Mouse (Mus musculus) kidney, adult 8-10 months (tissue): Measurements from ENCODE around the gene Mmachc.

Experiments used
- DNase-seq, 2 experiments: peaks; one replicate each; pipeline ENCODE4 v3.0.0; 2022

Mmachc gene

DNA sequence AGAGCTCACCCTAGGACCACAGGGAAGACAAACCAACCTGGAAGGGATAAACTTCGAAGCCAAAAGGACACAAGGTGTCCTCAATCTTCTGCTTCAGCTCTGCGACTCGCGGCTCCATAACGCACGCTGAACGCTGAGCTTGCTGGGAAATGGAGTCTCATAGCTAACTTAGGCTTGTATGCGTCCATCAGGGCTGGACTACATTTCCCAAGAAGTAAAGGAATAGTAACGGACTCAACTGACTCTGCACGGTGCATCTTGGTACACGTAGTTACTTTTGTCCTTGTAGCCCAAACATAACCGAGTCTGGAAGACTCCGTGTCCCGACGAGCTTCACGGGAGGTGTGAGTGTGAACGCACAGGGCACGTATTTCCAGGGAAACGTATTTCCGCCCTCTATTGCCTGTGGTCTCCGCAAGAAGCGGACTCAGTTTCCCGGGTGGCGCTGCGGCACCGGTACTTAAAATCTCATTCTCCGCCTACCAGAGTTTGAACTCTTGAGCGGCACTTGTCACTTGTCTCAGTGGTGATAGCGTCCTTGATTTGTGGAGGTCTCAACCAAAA, at the start of gene Mmachc, which contains the start of gene Ccdc163:
Gene Mmachc, minus strand, starts transcription at position 206 of the 564 bp plus-strand sequence.
Gene Ccdc163, plus strand, starts transcription at position 309 of the 564 bp plus-strand sequence.
- peak; percentile 95 to 98 for DNase-seq

- no peak for DNase-seq
These were observed 41.5 kb upstream of the Mmachc start for GRCm38 (mm10) chr4:116749750-116750149.

GRCm38 (mm10) chr4:116738972-116739751, 31.0 kb upstream of the Mmachc start:
- DNase-seq, result no peak

DNA sequence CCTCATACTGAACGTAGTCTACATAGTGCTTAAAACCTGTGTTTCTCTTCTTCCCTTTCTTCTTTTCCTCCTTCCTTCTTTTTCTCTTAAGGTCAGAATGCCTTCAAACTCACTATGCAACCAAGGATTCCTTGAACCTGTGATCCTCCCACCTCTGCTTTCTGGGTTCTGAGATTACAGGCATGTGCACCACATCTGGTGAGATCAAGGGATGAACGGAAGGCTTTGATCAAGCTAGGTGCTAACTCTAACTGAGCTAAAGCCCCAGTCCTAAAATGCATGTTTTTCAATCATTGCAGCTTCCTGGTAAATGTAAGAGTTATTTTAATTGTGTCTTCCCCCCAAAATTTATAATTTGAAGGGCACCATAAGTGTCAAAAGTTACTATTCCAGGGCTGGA, 26.8 kb upstream of the Mmachc start:
- DNase-seq, result no peak

DNA sequence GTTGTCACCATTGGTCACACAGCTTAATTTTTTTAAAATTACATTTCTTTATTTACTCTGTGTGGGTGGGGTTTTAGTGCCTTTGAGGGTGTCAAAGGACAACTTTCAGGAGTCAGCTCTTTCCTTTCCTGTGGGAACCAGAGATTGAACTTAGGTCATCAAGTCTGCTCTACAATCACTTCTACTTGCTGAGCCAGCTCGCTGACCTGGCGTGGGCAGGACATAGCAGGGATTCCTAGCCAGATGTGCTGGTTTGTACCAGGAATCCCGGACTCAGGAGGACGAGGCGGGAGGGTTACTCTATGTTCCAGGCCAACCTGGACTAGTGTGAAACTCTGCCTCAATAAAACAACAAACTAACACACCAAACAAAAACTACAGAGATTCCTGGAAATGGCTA, 24.1 kb upstream of the Mmachc start:
- peak; percentile 52 to 59 for DNase-seq

GRCm38 (mm10) chr4:116731077-116731476, 22.9 kb upstream of the Mmachc start:
- DNase-seq, result no peak

DNA sequence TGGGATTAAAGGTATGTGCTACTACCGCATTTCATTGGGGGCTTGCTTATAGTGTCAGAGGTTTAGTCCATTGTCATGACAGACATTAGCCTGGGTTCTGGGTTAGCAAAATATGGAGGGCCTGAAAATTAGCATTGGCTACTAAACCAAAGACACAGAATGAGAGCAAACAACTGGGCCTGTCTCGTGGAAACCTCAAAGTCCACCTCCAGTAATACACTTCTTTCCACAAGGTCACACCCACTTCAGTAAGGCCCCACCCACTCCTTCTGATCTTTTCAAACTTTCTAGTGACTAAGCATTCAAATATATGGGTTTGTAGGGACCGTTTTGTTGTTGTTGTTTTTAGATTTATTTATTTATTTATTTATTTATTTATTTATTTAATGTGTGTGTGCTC, 21.3 kb upstream of the Mmachc start:
- no peak for DNase-seq

GRCm38 (mm10) chr4:116727401-116727800, 19.2 kb upstream of the Mmachc start:
- peak in 1 of 2 experiments; percentile 64 for DNase-seq

GRCm38 (mm10) chr4:116725444-116725843, 17.2 kb upstream of the Mmachc start:
- no peak for DNase-seq

DNA sequence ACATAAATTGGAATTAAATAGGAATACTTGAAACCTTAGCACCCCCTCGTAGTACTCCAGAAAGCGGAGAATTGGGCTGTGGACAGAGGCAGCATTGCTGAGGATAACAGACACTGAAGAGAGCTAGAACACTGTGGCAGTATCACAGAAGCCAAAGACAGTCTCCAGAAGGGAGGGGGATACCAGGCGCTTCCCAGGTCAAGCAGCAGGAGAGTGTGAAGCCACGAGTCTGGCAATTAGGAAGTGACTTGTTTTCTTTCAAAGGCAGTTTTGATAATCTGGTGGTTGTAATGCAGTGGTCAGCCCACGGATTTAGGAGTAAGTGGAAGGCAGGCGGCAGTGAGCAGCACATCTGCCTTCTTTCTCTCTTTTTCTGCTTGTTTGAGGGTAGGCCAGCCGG, 14.0 kb upstream of the Mmachc start:
- no peak for DNase-seq

DNA sequence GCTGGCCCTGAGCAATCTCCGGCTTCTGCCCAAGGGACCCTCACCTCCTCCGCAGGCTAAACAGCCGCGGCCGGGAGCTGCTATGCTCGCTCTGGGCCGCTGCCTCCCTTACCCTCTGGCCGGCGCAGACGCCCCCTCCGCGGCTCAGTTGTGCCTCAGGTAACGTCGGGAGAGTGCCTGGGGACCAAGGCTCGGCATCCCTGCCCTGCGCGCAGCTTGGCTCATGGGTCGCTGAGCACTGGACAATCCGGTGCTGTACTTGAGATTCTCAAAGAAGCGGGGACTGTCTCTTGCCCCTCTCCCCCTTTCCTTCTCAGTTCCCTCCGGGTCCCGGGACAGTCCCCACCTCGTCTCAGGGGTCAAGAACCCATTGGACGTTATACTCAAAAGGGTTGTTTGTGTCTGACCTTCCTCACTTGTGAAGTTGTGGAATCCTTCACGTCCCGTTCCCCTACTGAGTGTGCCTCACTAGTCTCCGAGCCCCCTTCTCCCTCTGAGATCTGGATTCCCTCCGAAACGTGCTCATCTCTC, 13.0 kb upstream of the Mmachc start:
- DNase-seq, result no peak

DNA sequence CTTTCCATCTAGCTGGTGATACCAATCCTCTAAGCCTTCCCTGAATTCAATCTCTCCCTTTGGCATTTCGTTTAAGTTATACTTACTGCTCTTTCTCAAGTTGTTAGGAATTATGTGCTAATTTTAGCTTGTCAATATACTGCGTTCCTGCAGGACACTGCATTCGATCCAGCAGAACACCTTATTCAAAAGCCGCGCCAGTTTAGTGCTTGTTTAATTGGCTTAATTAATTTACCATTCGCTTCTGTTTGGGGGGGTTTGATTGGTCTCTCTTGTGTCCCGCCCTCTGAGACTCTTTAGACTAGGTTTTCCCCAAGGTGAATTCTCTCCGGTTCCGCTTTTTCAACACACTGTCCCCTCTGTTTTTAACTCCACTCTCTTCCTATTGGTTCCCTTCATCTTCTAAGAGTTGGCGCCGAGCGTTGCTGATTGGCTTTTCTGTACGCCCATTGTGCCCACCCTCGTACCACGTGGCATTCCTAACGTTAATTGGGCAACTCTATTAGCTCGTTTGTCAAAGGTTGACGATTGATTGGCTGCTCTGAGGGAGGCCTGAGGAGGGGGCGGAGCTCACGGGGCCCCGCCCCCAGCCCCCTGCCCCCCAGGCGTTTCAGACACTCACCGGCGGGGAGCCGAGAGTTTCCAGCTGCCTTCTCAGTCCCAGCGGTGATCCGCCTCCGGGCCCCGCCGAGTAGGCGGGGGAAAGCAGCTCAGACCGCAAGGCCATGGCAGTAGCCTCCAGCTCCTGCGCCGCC, 12.3 kb upstream of the Mmachc start, which contains the start of gene Tesk2:
Gene Tesk2, plus strand, starts transcription at position 606 of the 755 bp plus-strand sequence.
- peak; percentile 97 to 98 for DNase-seq

DNA sequence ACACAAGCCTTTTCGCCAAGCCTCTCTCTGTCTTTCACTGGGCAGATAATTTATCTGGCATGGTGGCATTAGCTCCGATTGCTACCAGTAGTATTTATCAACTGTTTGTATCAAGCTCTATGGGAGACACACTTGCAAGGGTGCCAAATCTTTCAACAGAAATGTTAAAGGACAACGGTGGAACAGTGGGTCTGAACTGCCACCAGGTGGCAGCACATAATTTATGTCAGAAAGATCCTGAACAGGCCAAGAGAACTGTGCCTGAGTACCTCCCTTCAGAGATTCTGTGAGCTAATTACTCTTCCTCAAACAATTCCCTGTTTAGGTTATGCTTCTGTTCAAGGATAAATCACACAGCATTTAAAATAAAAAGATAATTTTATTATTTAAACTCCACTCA, 11.2 kb upstream of the Mmachc start:
- peak; percentile 69 for DNase-seq

DNA sequence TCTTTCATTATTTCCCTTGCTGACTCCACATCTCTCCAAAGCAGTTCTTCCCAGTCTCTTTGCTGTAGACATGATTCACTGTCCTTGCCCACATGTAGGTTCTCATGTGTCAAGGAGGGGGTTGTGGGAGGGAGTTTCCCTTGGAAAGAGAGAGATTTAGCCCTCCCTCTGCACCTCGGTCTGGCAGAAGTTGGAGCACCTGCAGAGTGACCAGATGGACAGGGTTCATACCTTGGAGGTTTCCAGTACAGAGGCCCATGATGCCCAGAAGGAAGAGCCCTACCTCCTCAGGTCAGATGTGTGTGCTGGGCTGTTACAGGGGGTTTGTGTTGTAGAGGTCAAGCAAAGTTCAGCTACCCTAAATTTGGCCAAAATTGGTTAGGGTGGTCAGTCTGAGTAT, 4.3 kb upstream of the Mmachc start:
- no peak for DNase-seq

GRCm38 (mm10) chr4:116710154-116710553, 1.9 kb upstream of the Mmachc start:
- DNase-seq, result no peak

DNA sequence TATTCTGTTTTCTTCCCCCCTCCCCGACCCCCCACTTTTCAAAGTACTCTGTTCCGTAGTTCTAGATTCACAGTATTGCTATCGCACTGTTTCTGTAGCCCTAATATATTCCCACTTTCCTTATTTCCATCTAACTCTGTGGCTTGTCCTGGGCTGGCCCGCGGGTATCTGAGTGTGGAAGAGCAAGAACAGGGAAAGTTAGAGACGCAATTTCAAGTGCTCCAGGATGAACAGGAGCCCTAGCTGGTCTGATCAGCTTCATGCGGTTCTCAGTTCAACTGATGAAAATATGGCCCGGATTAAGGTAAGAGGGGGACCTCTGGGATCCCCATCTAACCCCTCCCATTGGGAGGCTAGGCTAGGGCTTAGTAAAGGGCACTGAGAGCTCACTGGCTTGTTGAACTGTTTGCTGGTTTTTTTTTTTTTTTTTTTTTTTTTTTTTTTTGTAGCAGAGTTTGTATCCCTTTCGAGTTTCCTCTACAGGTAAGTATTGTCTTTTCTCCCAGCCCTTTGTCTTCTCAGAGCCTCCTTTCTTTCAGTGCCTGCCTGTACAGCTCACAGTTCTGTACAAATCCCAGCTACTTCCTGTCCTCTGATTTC, 685 bp upstream of the Mmachc start:
- DNase-seq, result no peak

GRCm38 (mm10) chr4:116707666-116708065, 540 bp downstream of the Mmachc start:
- DNase-seq, result no peak

DNA sequence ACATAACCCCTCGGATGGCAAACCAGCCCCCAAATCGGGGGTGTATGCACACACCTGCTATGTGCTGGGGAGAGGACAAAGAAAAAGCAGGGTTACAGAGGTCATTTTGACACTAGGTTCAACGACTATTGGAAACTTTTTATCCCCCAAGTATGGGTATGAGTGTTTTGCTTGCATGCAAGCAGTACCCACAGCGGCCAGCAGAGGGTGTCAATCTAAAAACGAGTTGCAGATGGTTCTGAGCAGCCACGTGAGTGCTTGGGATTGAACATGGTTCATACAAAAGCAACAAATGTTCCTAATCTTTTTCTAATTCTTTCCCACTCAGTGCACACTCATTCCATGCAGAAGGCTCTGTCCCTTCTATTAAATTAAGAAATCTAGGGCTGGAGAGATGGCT, 4.4 kb downstream of the Mmachc start:
- peak; percentile 62 to 82 for DNase-seq

GRCm38 (mm10) chr4:116700964-116701363, 7.2 kb downstream of the Mmachc start:
- no peak for DNase-seq

GRCm38 (mm10) chr4:116698693-116699342, 9.4 kb downstream of the Mmachc start:
- peak; percentile 78 to 85 for DNase-seq

DNA sequence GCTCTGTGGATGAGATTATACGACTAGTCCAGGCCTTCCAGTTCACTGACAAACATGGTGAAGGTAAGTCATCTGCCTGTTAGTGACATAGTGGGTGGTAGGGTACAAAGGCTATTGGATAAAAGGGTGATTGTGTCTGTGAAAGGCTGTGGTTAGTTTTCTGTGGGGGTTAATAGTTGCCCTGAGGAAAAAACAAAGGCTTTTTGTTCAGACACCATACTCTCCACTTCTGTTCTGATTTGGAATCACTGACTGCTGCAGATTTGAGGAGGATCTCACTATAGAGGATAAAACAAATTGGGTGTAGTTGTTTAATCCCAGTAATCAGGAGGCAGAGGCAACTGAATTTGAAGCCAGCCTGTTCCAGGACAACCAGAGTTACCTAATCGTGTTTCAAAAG, 14.4 kb downstream of the Mmachc start:
- no peak for DNase-seq

DNA sequence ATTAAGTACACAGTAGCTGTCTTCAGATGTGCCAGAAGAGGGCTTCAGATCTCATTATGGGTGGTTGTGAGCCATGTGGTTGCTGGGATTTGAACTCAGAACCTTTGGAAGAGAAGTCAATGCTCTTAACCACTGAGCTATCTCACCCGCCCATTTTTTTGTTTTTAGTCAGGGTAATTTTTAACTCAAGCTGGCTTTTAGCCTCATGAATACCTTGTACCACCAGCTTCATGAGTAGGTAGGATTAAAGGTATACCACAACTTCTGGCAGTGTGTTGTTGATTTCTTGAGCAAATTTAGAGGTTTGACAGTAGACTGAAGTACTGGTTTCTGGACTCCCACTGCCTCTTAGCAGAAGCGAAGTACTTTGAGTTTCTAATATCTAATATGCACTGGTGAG, 16.1 kb downstream of the Mmachc start:
- no peak for DNase-seq
